Mouse (Mus musculus) layer of hippocampus, adult 9-11 months (tissue): ENCODE data around the gene Srsf5.

Source experiments
- DNase-seq: peaks from one replicate; pipeline ENCODE4 v3.0.0; 2022

Gene Srsf5

GRCm38 (mm10) chr12:80998528-80999221 is 53.4 kb downstream of the Srsf5 start:
- DNase-seq, result no peak
